Mouse (Mus musculus): ENCODE measurements around the gene Slc27a2.
A peak's percentile ranks its signal among the peaks of the same experiment; 100 is the strongest.

Slc27a2 gene

DNA sequence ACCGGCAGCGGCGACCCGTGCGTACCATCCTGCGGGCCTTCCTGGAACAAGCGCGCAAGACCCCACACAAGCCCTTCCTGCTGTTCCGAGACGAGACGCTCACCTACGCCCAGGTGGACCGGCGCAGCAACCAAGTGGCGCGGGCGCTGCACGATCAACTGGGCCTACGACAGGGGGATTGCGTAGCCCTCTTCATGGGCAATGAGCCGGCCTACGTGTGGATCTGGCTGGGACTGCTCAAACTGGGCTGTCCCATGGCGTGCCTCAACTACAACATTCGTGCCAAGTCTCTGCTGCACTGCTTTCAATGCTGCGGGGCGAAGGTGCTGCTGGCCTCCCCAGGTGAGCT lies 1.1 kb downstream of the Slc27a2 start:
- no peak for DNase-seq (ENCODE audit: low read depth)

DNA sequence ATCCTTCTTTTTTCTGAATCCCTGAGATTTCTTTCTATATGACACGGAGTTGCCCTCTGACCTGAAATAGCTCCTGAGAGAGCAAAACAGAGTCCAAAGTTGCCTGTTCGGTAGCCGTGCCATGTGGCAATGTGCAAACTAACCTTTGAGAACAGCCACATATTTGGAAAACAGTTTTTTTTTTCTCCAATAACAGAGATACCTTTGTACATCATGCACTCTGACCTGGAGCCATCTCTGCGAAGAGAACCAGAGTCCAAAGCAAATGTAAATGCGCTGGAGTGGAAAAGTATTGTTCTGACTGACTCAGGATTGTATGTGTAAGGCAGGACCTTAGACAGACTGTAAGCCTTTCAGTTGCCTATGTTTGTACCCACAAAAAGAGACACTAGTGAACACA lies 3.3 kb downstream of the Slc27a2 start:
- DNase-seq (ENCODE audit: low read depth): no peak

DNA sequence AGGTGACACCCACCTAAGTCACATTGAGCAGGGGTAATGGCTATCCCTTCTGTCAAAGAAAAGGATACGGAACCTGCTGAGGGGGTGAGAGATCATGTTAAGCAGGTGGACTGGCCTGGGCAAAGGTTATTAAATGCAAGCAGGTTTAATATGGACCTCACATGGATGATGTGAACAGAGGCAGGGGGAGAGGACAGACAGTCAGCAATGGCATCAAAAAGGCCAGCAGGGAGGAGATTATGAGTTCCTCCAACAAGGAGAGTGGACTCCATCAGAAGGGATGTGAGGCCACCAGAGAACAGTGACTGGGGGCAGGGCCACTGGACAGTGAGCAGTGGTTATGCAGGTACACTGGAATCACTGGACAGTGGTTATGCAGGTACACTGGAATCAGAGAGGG lies 7.9 kb downstream of the Slc27a2 start:
- DNase-seq (ENCODE audit: low read depth): no peak

DNA sequence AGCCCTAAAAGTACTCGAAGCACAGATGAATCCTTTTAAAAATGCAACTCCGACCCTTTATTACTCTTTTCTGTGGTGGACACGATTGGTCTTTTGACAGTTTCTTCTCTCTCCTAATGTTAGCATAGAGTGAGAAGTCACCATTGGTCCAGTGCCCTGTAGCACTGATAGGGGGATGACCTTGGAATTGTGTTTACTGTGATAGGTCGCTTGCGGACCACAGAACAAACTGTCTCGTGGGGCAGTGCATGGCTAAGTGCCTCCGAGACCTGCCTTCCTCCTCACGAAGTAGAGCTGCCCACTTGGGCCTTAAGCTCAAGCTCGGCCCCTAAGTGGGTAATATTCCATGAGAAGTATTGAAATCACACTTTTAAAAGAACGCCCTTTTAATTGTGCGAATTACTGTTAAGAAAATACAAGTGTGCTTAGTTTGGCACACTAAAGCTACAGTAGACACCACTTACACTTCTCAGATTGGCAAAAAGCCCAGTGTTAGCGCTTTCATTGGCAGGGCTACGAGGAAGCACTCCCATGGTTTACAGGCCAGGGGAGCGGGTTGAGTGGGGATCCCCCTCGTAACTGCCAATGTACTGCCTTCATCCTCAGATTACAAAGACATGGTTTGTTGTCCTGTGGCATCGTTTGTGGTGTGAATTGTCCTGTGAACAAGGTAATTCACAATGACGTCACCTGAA lies 11.4 kb downstream of the Slc27a2 start:
- DNase-seq (ENCODE audit: low read depth): peak; percentile 26

DNA sequence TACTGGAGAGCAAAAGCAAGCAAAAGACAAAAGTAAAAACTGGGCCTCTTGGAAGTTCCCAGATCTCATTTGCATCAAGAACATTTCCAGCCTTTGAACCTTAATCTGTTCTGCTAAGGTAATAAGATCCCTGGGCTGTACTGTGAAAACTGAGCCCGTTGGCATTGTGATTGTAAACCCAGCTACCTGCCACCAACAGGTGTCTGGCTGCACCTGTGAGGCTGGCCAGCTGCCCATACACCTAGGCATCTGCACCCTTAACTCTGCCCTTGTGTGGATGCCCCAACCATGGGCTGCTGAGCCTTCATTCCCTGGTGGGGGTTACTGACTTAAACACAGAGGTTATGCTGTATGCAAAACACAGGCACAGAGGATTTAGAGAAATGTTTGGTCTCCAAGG lies 20.0 kb downstream of the Slc27a2 start:
- no peak for DNase-seq (ENCODE audit: low read depth)

DNA sequence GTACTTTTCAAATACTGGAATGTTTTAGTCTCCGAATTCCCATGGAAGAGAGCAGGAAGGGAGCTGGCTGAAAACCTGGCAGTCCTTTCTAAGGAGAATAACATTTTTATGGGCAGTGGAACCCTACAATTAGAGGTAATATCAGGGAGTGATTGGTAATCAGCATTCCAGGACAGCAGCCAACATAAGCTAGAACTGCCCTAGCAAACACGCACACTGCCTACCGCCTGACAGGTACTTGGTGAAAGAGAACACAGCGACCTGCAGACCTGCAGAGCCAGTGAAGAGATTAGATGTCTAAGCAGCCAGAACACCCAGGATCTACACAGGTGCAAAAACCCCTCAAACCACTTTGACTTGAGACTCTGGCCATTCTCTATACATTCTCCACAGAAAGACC lies 20.5 kb downstream of the Slc27a2 start:
- DNase-seq (ENCODE audit: low read depth): no peak

DNA sequence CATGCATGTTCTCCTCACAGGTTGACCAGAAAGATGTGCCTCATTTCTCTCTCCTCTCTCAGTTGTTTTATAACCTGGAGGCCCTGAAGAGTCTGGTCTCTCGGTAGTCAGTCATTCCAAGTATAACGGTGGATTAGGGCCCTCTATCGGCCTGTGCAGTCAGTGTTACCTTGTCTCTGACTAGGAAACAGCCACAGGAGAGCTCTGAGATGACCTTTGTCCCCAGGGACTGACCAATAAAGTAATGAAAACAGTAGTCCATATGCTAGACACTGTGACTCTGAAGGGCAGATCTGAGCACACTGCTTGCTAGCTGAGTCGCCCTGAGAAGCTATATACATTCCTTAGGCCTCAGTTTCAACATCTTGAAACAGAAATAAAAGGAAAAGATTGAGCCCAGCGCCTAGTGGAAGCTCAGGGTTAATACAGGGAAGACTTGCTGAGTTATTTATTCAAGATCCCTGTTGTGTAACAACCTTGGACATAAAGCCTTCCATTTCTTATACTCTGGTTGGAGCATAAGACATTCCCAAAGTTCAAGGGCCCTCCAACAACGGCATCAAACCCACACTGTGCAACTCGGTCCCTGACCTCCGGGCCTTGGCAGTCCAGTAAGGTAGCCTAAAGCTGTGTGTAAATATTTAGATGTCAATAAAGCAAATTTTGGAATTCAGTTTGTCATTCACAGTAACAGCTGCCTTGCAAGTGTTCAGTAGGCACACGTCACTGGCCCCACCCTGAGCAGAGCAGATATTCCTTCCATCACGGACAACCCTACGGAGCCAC lies 23.4 kb downstream of the Slc27a2 start:
- no peak for DNase-seq (ENCODE audit: low read depth)

DNA sequence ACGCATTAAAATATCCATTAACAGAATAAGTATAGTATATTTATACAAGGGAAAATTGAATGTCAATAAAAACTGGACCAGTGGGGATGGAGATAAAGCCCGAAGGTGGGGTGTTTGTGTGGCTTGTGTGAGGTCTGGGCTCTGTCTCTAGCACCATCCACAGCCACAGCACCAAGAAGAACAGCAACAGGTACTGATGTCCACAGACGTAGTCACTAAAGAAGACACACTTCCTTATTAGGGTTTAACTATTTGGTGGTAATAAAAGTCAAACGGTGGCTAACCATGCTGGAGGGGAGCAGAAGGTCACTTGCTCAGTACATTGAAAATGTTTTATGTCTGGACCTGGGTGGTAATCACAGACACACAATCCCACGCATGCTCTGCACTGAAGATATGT lies 25.2 kb downstream of the Slc27a2 start:
- DNase-seq (ENCODE audit: low read depth): no peak

DNA sequence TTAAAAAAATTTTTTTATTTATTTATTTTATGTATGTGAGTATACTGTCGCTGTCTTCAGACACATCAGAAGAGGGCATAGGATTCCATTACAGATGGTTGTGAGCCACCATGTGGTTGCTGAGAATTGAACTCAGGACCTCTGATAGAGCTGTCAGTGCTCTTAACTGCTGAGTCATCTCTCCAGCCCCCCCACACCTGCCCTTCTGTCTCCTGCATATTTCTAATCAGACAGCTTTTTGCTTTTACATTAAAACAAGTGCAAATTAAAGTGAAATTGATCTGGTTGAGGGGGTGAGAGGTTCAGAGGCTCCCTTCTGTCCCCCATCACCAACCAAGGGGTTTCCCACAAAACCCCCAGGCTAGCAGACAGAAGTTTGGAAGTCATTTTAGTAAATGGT lies 27.1 kb downstream of the Slc27a2 start:
- no peak for DNase-seq (ENCODE audit: low read depth)

DNA sequence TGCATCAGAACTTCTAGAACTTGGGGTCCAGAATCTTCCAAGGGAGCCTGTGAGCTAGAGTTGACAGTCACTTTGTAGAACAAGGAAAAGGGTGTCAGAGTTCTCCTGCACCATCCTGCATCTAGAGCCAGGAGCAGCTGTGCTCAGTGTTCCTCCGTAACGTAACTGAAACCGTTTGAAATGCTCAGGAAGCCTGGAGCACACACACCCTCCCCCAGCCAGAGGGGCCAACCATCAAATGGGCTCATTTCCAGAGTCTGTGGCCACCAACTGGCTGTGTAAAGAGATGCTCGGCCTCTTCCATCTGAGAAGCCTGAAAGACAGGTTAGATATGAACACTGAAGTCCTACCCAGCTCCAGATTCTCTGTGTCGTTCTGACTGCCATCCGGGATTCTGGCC lies 31.8 kb downstream of the Slc27a2 start:
- DNase-seq (ENCODE audit: low read depth): no peak

DNA sequence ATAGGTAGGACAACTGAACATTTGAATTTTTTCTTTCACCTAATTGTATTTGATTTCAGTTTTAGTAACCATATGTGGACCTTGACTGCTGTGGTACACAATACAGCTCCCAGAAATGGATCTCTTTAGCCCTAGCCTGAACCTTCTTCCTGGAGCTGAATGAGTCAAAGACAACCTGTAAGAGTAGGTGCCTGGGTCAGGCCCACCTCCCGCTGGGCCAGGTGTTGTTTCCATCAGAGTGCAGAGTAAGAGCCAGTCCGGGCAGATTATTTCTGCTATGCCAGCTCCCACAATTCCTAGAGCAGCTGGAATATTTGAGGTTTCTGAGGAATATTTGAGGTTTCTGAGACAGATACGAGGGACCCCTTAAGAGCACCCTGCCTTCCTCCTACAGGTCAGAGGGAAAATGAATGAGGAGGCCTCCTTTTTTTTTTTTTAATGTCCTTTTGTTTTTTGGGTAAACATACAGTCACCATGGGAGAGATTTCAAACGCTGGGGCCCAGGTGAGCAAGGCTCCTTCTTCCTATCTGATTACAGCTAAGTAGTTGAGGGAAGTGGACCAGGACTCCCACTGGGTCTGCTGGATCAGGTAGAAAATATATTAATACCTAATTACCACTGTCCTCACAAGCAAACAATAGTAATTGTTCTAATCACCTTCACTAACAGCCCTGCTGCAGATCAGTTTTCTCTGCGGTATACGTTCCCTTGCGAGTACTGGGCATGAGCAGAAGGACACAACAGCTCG lies 32.6 kb downstream of the Slc27a2 start:
- DNase-seq (ENCODE audit: low read depth): no peak

DNA sequence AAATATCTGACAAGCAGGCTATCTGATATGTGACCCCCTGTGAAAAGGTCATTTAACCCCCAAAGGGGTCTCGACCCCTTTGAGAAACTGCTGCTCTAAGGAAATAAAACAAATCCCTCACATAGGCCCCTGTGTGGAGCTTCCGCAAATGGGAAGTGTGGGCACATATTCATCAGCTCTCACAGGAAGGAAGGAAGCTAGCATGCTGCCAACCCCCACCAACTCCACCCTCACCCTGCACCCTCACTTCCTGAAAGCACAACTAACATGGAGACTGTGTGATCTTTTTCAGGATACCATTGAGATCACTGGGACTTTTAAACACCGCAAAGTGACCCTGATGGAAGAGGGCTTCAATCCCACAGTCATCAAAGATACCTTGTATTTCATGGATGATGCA lies 35.3 kb downstream of the Slc27a2 start:
- DNase-seq (ENCODE audit: low read depth): no peak

DNA sequence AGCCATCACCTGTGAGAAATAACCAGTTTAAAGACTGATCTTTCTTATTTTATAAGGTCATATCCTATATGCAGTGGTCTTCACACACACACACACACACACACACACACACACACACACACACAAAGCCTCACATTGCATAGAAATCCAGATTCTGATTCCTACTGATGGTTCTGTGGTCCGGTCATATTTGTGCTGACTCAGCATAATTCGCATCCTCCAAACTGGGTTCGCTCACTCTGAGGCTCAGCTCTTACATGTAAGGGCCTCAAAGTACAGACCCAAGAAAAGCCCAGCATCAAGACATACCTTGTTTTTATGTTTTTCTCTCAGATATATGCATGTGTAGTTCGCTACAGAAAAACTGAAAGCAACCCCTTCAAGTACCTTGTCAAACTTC lies 39.1 kb downstream of the Slc27a2 start:
- no peak for DNase-seq (ENCODE audit: low read depth)

DNA sequence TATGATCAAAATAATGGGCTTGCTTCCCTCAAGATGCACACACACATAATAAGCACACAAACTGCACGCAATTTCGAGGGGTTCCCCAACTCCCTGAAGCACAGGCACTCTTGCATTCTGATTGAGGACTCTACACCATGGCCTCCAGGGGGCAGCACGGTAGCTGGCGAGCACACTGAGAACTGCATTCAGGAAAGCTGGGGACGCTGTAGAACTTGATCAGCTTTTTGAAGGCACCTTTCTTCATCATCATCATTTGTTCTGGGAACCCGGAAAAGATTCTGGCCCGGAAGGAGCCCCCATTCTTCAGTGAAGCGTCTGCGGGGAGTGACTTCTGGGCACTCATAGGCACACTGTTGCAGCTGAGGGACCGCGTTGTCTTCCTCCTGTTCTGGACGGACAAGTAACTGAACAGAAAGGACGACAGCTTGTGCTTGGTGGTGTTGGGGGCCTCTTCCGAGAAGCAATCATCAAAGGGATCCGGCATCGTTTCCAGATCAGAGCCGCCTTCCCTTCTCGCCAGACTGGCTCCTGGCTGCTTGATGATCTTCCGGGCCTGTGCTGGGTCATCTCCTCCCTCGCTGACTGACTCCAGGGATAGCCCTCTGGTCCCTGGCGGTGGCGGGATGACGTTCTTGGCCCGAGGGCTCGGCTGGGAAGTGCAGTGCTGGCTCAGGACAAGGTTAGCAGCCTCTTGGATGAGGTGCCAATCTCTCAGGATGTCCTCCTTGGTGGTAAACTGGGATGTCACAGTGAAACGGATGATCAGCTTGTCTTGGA lies 41.8 kb downstream of the Slc27a2 start:
- no peak for DNase-seq (ENCODE audit: low read depth)

DNA sequence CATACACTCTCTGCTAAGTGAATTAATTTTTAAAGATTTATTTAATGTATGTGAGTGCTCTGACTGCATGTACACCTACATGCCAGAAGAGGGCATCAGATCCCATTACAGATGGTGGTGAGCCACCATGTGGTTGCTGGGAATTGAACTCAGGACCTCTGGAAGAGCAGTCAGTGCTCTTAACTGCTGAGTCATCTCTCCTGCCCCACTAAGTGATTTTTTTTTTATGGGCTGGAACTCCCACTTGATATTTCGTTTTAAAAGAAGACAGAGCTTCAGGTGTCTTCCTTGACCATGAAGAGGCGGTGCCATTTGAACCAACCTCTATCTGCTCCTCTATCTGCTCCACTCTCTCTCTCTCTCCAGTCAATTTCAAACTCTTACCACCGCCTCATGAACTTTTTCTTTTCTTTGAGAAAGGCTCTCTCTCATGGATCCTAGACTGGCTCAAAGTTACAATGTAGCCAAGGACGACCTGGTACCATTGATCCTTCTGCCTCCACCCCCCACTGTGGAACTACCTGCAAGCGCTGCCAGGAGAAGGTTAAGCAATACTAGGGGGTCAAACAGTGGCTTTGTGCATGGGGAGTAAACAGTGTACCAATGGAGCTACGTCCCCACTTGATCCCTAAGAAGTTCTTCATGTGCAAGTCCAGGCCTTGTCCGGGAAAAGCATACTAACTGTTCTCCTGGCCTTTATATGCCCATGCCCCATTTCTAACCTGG lies 44.3 kb downstream of the Slc27a2 start:
- DNase-seq (ENCODE audit: low read depth): no peak

DNA sequence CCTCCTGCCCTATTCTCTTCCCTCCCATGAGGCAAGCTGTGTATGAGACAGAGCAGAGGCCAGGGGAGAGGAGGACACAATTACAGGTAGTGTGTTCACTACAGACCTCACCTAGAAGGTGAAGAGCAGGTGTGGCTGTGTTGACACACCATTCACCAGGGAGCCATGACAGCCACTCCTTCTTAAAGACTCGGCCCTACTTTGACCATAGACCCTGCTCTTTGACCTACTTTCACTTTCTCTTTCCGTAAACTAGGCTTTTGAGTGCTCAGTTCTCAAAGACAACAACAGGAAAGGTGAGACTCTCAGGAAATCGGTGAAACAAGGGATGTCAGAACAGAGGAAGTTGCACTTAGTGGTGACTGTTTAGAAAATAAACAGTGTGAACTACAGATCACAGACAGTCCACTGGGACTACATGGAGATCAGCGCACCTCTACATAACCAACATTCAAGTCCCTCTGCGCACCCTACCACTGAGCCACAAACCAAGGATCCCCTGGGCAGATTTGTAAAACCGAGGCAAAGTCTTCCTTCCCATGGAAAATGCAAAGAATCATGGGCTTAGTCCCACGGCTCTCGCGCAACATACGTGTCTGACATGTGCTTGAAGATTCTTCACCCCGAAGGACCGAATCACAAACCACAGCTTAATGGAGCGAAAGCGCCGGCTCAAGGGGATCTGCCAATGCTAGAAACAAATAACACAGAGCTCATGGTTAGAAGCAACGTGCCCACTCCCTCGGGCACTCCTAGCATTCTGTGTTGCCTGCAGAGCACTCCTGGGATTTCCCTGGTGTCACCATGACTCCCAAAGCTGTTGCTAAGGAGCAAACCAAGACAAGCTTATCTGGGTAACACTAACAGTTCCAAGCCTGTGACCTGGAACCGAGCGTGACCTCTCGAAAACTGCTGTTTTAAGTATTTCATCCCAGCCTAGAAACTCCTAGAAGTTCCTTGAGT lies 45.4 kb downstream of the Slc27a2 start:
- no peak for DNase-seq (ENCODE audit: low read depth)

DNA sequence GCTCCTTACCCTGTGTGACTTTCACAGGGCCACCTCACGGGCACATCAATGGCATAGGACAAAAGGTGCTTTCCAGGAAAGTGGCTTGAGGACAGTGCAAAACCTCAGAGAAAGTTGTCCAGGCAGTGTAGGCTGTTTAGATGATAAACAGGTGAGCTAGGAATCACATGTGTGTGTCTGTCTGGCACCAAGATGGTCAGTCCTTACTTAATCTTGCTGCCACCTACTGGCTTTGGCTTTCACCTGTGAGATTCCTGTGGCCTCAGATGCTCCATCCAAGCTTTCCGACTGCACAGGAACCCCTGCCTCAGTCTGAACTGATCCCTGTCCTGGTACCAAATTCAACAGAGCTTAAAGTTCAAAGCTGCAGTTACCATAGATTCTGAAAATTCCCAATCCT lies 46.2 kb downstream of the Slc27a2 start:
- DNase-seq (ENCODE audit: low read depth): no peak

DNA sequence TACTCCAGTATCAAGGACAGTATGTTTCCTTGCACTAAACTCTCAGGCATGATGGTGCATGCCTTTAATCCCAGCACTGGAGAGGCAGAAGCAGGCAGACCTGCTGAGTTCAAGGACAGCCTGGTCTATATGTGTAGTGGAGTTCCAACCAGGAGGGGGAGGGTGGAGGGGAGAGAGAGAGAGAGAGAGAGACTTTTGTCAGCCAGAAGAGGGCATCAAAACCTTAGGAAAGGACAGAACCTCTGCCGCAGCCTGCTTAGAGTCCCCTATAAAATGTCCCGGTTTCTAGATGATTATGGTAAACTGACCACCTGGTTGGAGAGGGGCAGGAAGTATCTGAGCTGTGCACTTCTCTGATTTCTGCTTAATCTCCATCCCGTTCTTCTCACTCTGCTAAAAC lies 46.8 kb downstream of the Slc27a2 start:
- DNase-seq (ENCODE audit: low read depth): no peak

DNA sequence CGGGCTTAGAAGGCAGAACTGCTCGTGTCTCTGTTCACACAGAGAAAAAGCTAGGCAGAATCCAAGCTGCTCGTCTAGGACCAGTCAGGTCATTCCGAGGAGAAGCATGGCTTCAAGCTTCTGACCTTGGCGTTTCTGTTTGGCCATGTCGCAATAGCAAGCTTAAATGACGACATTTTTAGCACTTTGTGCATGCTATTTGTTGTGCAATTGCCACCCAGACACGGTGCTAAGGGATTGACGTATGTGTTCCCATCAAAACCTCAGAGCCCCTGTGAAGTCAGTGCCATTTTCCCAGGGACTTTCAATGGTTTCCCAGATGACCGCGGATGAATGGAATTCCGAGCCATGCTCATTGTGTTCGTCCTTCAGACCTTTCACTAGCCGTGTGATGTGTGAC lies 48.3 kb downstream of the Slc27a2 start:
- DNase-seq (ENCODE audit: low read depth): no peak

DNA sequence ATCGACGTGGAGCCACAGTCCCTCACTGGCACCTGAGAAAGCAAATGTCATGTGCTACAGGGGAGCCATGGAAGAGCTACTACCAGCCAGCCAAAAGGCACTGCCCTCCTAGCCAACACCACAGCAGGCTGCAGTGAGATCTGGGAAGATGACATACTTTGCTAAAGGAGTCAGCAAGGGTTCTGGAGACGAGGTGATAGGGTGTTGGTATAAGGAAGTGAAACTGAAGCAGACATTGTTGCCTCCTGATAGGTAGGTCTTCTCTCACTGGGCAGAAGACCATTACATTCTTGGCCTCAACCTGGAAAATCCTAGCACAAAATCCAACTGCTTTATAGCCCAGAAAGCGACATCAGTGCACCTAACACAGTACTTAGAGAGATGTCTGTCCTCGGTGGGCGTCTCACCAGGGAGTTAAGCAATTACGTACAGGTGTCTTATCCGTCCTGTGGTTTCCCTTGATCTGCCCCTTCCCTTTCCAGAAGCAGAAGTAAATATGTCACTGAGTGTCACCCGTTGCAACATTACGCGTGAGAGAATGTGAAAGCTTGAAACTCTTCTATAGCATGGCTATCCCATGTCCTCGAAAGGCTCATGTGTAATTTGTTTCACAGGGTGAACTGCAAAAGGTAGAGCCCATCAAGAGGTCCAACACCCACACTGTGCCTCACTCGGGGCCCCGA lies 49.9 kb downstream of the Slc27a2 start:
- DNase-seq (ENCODE audit: low read depth): no peak
